Mouse (Mus musculus): ENCODE data around the gene Ss18l1.

Gene Ss18l1

DNA sequence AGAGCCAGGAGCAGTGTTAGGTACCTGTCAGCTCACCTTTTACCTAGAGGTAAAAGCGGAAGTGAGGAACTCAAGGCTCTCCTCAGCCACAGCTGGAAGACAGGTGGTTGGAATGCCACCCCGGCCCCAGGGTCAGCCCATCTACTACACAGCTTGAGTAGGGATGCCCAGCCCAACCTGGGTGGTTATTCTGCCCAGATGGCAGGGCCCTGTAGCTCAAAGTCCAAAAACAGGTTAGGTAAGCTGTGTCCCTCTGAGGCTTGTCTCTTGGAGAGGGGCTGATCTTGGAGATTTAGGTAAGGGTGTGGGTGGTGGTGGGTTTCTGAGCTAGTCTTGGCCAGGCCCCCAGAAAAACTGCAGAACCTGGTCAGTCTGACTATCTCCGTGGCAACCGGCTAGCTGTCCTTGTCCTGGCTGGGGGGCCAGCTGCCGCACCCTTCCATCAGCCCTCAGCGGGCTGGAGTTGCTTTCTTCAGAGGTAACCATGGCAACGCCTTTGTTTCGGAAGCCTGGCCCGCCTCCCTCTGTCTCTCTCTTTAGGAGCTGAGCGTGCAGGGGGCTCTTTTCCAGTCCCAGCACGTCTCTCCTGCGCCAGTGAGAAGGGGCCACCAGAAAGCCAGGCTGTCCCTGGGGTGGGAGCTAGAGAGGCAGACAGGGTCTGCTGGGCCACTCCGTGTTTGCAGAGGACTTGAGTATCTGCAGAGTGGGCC is 75.3 kb downstream of the Ss18l1 start:
- DNase-seq (ENCODE audit: extremely low spot score): peak; percentile 72

DNA sequence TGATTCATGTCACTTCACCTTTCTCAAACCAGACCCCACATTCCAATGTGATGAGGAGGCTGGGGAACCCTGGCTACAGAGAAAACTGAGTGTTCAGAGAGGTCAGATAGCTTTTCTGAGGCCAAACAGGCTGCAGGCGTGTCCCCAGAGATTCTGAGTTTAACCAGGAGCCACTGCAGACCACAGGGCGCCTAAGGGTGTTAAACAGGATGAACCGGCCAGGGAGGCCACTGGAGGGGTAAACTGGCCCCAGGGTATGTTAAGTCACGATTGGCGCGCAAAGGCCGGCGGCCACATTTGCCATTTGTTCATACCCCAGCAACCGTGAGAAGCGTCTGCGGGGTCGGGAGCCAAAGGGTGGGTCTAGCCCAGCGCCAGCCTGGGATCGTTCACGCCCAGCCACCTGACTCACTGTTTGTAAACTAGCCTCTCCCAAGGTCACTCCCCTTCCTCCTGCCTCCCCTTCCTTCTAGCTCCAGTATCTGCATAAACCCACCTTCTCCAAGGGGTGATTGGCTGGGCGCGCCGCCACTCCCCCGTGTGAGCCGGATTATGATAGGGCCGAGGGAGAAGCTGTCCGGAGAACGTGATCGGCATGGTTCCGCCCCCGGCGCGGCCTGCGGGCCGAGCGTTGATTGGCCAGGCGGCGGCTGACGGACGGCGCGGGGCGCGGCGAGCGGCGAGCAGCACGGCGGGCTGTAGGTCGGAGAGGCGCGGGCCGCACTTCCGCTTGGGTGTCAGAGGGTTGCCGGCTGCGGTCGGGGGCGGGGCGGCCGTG is 76.5 kb downstream of the Ss18l1 start, which contains the start of gene Osbpl2:
Osbpl2 (plus strand) TSS at position 646 of the 778 bp plus-strand sequence.
- DNase-seq (ENCODE audit: extremely low spot score): peak; percentile 99

Data from embryo, embryonic 9.5 days (tissue).